Mouse (Mus musculus): ENCODE measurements at regions not wholly inside any gene's neighbourhood (a gene's known extent, or its start where the extent isn't known, plus 50 kb on each side); places are given as distances from the start of the nearest gene placed in this dataset.

- Histone ChIP-seq H3K9me3 (ENCODE audit: control insufficient read depth) (no peaks in the 10 kb centered on the region), H3K36me3 (ENCODE audit: control insufficient read depth, insufficient read depth) (no peaks in the 10 kb centered on the region), H3K4me1 (replicated peaks; ENCODE audit: control insufficient read depth, insufficient read depth, low read length) (no peaks in the 10 kb centered on the region), H3K4me2 (replicated peaks; ENCODE audit: low read depth) (peak overlapping the region; percentile 54), H3K27me3 (replicated peaks; ENCODE audit: control insufficient read depth, insufficient read depth, low read length) (no peaks in the 10 kb centered on the region), H3K27ac (ENCODE audit: low read depth, low read length) (no peak overlapping the region), H3K9ac (ENCODE audit: low read depth, low read length) (no peak overlapping the region), H3K4me3 (ENCODE audit: low read depth, low read length) (no peak overlapping the region)
- ATAC-seq: no peak
- TF ChIP-seq CTCF (IDR thresholded peaks at IDR 0.05; ENCODE audit: low read depth): no peak
- WGBS: 55% methylated on average over 5 of the region's 5 CpGs
Observed at GRCm38 (mm10) chr9:89827564-89827963, 82.1 kb upstream of the Rasgrf1 start.

DNA sequence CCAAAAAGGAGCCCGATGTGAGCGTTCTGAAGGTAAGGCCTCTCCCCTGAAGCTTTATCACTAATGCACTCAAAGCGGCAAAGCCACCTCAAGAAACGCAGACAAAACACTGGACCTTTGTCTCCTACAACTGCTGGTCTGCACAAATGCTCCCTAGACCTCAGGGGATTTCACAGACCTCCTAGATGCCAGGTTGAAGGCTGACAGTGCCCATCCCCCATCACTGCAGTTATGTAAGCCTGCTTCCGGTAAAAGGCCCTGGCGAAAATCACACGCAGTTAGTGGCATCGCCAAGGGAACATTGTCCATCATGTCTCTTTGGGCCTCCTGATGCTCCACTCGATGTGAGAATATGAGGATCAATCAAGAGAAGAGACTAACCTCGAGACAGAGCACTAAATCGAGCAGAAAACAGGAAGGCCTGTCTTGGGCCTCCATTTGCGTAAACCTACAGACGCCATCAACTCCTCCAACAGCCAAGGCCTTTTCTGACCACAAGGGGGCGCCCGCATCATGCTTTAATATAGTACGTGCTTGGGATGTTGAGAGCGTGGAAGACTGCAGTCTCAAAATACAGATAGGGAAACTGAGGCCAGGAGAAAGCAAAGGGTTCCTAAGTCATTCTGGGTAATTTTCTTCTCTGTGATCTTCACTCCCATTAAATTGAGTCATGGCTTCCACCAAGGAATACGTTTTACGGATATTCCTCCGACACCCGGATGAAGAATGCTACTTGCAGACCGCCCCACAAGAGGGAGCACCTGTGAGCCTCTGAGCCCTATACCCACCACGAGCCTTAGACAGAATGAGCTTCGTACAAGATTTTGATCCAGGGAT lies 82.8 kb upstream of the Rasgrf1 start:
- WGBS: 34% methylated on average over 24 of the region's 24 CpGs

DNA sequence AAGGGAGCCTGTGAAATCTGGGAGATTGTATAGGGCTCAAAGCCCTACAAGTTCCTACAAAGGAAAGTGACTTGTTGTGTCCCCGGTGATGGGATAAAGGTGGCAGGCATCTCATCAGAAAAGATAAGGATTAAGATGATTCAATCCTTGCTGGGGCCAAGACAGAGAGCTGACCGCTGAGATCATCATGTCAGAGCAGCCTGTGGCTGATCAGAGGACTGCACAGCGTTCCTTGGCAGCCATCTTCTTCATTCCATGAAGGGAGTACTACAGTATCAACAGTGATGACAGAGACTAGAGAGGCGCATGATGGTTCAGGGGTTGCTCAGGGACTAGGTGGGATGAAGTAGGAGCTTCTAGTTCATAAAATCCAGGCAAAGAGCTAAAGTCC lies 83.6 kb upstream of the Ankrd34c start:
- Histone ChIP-seq H3K4me3 (ENCODE audit: low read depth, low read length) (no peak overlapping the region), H3K9ac (ENCODE audit: low read depth, low read length) (no peak overlapping the region), H3K9me3 (ENCODE audit: control insufficient read depth) (no peaks in the 10 kb centered on the region), H3K27ac (ENCODE audit: low read depth, low read length) (no peak overlapping the region), H3K4me1 (replicated peaks; ENCODE audit: control insufficient read depth, insufficient read depth, low read length) (no peaks in the 10 kb centered on the region), H3K27me3 (replicated peaks; ENCODE audit: control insufficient read depth, insufficient read depth, low read length) (no peaks in the 10 kb centered on the region), H3K36me3 (ENCODE audit: control insufficient read depth, insufficient read depth) (no peaks in the 10 kb centered on the region), H3K4me2 (replicated peaks; ENCODE audit: low read depth) (no peak overlapping the region)
- 77% methylated on average over 4 of the region's 4 CpGs for WGBS
- 0 out of 2 replicates have a peak, but pooled peaks have one; percentile 19 for ATAC-seq
- no peak for TF ChIP-seq CTCF (IDR thresholded peaks at IDR 0.05; ENCODE audit: low read depth)

More for the DNA sequence above, 82.8 kb upstream of the Rasgrf1 start:
- Histone ChIP-seq H3K27me3 (replicated peaks; ENCODE audit: control insufficient read depth, insufficient read depth, low read length) (no peaks in the 10 kb centered on the region), H3K4me3 (ENCODE audit: low read depth, low read length) (no peak overlapping the region), H3K9ac (ENCODE audit: low read depth, low read length) (no peak overlapping the region), H3K4me2 (replicated peaks; ENCODE audit: low read depth) (peak overlapping the region; percentile 54), H3K9me3 (ENCODE audit: control insufficient read depth) (no peaks in the 10 kb centered on the region), H3K27ac (ENCODE audit: low read depth, low read length) (no peak overlapping the region), H3K4me1 (replicated peaks; ENCODE audit: control insufficient read depth, insufficient read depth, low read length) (no peaks in the 10 kb centered on the region), H3K36me3 (ENCODE audit: control insufficient read depth, insufficient read depth) (no peaks in the 10 kb centered on the region)
- ATAC-seq: peak; percentile 84
- TF ChIP-seq CTCF (IDR thresholded peaks at IDR 0.05; ENCODE audit: low read depth): peak; percentile 87

GRCm38 (mm10) chr9:89821109-89821852 lies 83.0 kb upstream of the Ankrd34c start:
- no peaks in the 10 kb centered on the region for H3K9me3 ChIP-seq (ENCODE audit: control insufficient read depth)
- H3K4me3 ChIP-seq (ENCODE audit: low read depth, low read length): no peak overlapping the region
- no peak for TF ChIP-seq CTCF (IDR thresholded peaks at IDR 0.05; ENCODE audit: low read depth)
- no peaks in the 10 kb centered on the region for H3K4me1 ChIP-seq (replicated peaks; ENCODE audit: control insufficient read depth, insufficient read depth, low read length)
- WGBS: 53% methylated on average over 20 of the region's 20 CpGs
- H3K27me3 ChIP-seq (replicated peaks; ENCODE audit: control insufficient read depth, insufficient read depth, low read length): no peaks in the 10 kb centered on the region
- 0 out of 2 replicates have a peak, but pooled peaks have one; percentile 28 for ATAC-seq
- H3K4me2 ChIP-seq (replicated peaks; ENCODE audit: low read depth): no peak overlapping the region
- H3K9ac ChIP-seq (ENCODE audit: low read depth, low read length): no peak overlapping the region
- H3K36me3 ChIP-seq (ENCODE audit: control insufficient read depth, insufficient read depth): no peaks in the 10 kb centered on the region
- H3K27ac ChIP-seq (ENCODE audit: low read depth, low read length): no peak overlapping the region

GRCm38 (mm10) chr9:89813616-89814318 lies 75.5 kb upstream of the Ankrd34c start:
- no peak for ATAC-seq
- Histone ChIP-seq H3K4me2 (replicated peaks; ENCODE audit: low read depth) (no peak overlapping the region), H3K9ac (ENCODE audit: low read depth, low read length) (no peak overlapping the region), H3K4me3 (ENCODE audit: low read depth, low read length) (no peak overlapping the region), H3K4me1 (replicated peaks; ENCODE audit: control insufficient read depth, insufficient read depth, low read length) (no peaks in the 10 kb centered on the region), H3K27me3 (replicated peaks; ENCODE audit: control insufficient read depth, insufficient read depth, low read length) (no peaks in the 10 kb centered on the region), H3K27ac (ENCODE audit: low read depth, low read length) (no peak overlapping the region), H3K9me3 (ENCODE audit: control insufficient read depth) (no peaks in the 10 kb centered on the region), H3K36me3 (ENCODE audit: control insufficient read depth, insufficient read depth) (no peaks in the 10 kb centered on the region)
- WGBS: 61% methylated on average over 8 of the region's 8 CpGs
- TF ChIP-seq CTCF (IDR thresholded peaks at IDR 0.05; ENCODE audit: low read depth): no peak

DNA sequence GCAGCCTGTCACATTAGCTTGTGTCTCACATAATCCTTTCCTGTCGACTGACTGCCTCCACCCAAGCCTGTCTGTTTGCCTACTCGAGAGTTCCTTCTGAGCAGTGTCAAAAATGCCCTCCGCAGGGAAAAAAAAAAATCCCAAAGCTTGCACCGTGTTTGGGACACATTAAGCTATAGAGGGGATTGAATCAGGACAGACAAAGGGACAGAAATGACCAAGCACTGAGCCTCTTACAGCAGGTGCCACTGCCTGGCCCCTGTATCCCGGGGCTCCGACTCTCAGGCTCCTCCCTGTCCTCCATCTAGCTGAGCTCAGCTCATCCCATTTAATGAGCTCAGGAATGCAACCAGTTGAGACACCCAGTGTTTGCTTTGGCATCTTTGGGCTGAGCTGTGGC lies 69.1 kb upstream of the Ankrd34c start:
- no peaks in the 10 kb centered on the region for H3K4me1 ChIP-seq (replicated peaks; ENCODE audit: control insufficient read depth, insufficient read depth, low read length)
- no peak overlapping the region for H3K4me3 ChIP-seq (ENCODE audit: low read depth, low read length)
- H3K27me3 ChIP-seq (replicated peaks; ENCODE audit: control insufficient read depth, insufficient read depth, low read length): no peaks in the 10 kb centered on the region
- no peak for TF ChIP-seq CTCF (IDR thresholded peaks at IDR 0.05; ENCODE audit: low read depth)
- no peak overlapping the region for H3K4me2 ChIP-seq (replicated peaks; ENCODE audit: low read depth)
- no peak overlapping the region for H3K9ac ChIP-seq (ENCODE audit: low read depth, low read length)
- ATAC-seq: no peak
- no peaks in the 10 kb centered on the region for H3K9me3 ChIP-seq (ENCODE audit: control insufficient read depth)
- no peak overlapping the region for H3K27ac ChIP-seq (ENCODE audit: low read depth, low read length)
- no peaks in the 10 kb centered on the region for H3K36me3 ChIP-seq (ENCODE audit: control insufficient read depth, insufficient read depth)
- WGBS: 37% methylated on average over 6 of the region's 6 CpGs
